Mouse (Mus musculus): ENCODE data around the gene Zswim9. TPM values are rescaled to one million over a fixed set of nuclear protein-coding genes. Genes with fewer than 3 reads are reported as not detected.

Gene Zswim9
- polyA plus RNA-seq, 1 experiment = 11.3 TPM

DNA sequence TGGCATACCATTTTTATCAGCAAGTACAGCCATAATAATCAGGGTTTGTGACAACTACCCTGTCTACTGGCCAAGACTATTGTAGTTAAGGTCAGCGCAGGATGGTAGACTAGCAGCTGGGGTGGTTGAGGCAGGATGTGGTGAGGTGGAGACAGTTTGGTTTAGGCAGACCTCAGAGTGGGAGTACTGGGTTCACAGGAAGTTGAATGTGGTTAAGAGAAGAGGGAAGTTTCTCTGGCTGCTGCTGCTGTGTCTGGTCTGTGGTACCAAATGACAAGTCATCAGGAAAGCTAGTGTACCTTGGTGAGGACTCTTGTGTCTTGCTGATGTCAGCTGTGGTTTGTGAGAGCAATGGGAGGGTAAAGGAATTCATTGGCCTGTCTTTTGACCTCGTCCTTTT, 24.3 kb upstream of the Zswim9 start:
- DNase-seq = no peak
- 85% methylated on average over 2 of the region's 2 CpGs for WGBS
- no peaks in the 10 kb centered on the region for H3K4me1 ChIP-seq (ENCODE audit: control insufficient read depth, insufficient read depth, low read length)
- H3K4me3 ChIP-seq (replicated peaks; ENCODE audit: insufficient read depth, low read depth, low read length) = no peak overlapping the region
- no peak for TF ChIP-seq POLR2A (IDR thresholded peaks at IDR 0.05; ENCODE audit: borderline replicate concordance, insufficient read depth, low read length)
- H3K27me3 ChIP-seq (ENCODE audit: control insufficient read depth, insufficient read depth, low read length) = no peaks in the 10 kb centered on the region
- H3K27ac ChIP-seq (ENCODE audit: insufficient read depth, low read length) = no peak overlapping the region

DNA sequence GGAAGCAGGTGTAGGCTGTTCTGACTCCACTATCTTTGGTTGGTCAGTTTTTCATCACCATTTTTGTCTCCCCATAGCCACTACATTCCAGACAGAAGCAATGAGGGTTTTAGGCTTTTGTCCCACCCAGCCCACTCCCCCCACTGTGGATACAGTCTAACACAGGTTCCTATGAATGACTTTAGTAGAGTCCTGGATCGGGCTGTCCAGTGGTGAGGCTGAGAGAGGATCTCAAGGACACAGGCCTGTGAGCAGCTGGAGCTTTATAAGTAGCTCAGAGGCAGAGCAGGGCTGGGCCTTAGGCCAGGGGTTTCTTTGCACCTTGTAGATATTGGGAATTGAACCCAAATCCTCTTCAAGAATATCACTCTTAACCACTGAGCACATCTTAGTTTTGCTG, 23.1 kb upstream of the Zswim9 start:
- H3K27ac ChIP-seq (ENCODE audit: insufficient read depth, low read length) = no peak overlapping the region
- TF ChIP-seq POLR2A (IDR thresholded peaks at IDR 0.05; ENCODE audit: borderline replicate concordance, insufficient read depth, low read length) (no peak), CTCF (IDR thresholded peaks at IDR 0.05; ENCODE audit: borderline replicate concordance, insufficient read depth, low read depth, low read length) (no peak)
- 100% methylated on average over 1 of the region's 1 CpGs for WGBS
- H3K4me1 ChIP-seq (ENCODE audit: control insufficient read depth, insufficient read depth, low read length) = no peaks in the 10 kb centered on the region
- H3K27me3 ChIP-seq (ENCODE audit: control insufficient read depth, insufficient read depth, low read length) = no peaks in the 10 kb centered on the region
- no peak overlapping the region for H3K4me3 ChIP-seq (replicated peaks; ENCODE audit: insufficient read depth, low read depth, low read length)
- no peak for DNase-seq

DNA sequence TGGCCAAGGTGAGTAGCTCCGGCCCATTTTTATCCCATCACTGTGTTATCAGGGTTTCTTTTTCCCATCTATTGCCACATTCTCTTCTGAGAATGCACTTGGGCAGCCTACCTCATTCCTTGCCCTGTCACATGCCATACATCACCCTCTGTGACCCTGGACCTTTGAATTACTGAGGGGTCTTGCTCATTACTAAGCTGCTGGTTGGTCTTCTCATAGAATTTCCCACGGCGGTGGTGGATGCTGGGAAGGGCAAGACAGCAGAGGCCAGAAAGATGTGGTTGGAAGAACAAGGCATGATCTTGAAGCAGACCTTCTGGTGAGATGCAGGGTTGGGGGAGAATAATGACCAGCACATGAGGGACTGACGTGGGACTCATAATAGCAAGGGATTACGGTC, 20.3 kb upstream of the Zswim9 start:
- Histone ChIP-seq H3K4me3 (replicated peaks; ENCODE audit: insufficient read depth, low read depth, low read length) (no peak overlapping the region), H3K27ac (ENCODE audit: insufficient read depth, low read length) (no peak overlapping the region), H3K27me3 (ENCODE audit: control insufficient read depth, insufficient read depth, low read length) (no peaks in the 10 kb centered on the region), H3K4me1 (ENCODE audit: control insufficient read depth, insufficient read depth, low read length) (no peaks in the 10 kb centered on the region)
- WGBS = 94% methylated on average over 5 of the region's 5 CpGs
- TF ChIP-seq CTCF (IDR thresholded peaks at IDR 0.05; ENCODE audit: borderline replicate concordance, insufficient read depth, low read depth, low read length) = no peak
- no peak for TF ChIP-seq POLR2A (IDR thresholded peaks at IDR 0.05; ENCODE audit: borderline replicate concordance, insufficient read depth, low read length)
- no peak for DNase-seq

DNA sequence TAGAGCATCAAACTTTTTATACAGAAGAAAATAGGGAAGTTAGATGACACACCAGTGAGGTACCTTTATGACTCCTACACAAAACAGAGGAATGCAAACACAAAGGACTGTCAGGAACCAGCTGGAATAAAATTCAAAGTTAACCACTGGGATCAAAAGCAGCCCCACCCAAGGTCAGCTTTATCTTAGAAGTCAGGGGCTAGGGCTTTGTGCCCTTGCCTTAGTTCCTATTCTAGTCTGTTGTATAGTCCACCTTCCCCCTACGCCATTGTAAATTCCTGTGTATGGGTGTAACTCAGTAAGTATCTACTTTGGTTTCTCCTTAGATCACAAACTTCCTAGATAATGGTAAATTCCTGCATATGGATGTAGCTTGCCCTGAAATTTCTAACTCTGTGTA, 19.1 kb upstream of the Zswim9 start:
- no peaks in the 10 kb centered on the region for H3K27me3 ChIP-seq (ENCODE audit: control insufficient read depth, insufficient read depth, low read length)
- 94% methylated on average over 1 of the region's 1 CpGs for WGBS
- H3K4me3 ChIP-seq (replicated peaks; ENCODE audit: insufficient read depth, low read depth, low read length) = no peak overlapping the region
- H3K27ac ChIP-seq (ENCODE audit: insufficient read depth, low read length) = no peak overlapping the region
- no peaks in the 10 kb centered on the region for H3K4me1 ChIP-seq (ENCODE audit: control insufficient read depth, insufficient read depth, low read length)
- DNase-seq = no peak
- no peak for TF ChIP-seq POLR2A (IDR thresholded peaks at IDR 0.05; ENCODE audit: borderline replicate concordance, insufficient read depth, low read length)
- TF ChIP-seq CTCF (IDR thresholded peaks at IDR 0.05; ENCODE audit: borderline replicate concordance, insufficient read depth, low read depth, low read length) = no peak

DNA sequence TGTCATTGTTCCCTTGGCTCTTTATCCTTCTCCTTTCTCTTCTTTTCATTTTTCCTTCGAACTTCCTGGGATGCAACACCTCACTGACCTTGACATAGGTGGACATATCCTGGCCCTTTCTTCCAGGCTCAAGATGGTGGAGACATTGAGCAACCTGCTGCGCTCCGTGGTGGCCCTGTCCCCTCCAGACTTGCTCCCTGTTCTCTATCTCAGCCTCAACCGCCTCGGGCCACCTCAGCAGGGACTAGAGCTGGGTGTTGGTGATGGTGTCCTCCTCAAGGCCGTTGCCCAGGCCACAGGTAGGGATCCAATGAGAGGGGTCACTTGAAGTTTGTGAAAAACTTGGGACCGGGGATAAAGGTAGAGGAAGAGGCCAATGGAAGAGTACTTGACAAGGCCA, 16.7 kb upstream of the Zswim9 start:
- H3K27me3 ChIP-seq (ENCODE audit: control insufficient read depth, insufficient read depth, low read length) = no peaks in the 10 kb centered on the region
- WGBS = 92% methylated on average over 7 of the region's 7 CpGs
- no peak for DNase-seq

DNA sequence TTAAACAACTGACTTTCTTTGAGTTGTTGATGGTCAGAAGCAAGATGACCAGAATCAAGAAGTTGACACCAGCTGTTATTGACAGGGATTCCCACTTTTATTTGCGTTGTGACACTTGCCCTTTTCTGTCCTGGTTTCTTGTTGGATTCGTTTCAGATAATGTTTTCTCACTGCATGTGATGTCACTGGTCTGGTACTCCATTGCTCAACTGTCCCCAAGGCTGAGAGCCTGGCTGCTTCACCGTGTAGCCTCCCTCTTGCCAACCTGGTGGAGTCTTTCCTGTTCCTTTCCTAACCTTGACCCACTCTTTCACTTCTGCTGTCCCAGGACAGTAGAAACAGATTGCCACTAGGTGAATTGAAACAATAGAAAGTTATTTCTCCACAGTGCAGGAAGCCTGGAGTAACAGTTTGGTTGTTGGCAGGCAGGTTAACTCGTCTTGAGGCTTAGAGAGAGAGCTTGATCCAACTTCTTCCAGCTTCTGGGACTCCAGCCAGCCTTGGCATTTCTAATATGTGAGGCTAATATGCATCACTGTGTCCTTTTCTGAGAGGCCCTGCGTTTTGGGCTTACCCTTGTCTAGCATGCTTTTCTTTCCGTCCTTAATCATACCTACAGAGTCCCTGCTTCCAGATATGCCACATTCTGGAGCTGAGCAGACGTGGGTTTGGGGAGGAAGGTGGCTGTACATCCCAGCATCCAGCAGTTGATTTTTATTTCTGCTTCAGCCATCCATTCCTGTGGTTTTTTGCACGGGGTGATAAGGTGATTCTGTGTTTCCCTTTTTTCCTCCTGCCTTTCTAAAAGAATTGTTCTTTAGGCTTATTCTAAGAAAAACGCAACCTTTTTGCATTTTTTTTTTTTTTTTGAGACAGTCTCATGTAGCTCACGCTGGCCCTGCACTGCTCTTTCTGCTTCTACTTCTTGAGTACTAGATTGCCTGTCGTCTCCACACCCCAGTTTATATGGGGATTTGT, 15.6 kb upstream of the Zswim9 start:
- no peak for DNase-seq
- WGBS = 71% methylated on average over 11 of the region's 11 CpGs

More for the DNA sequence above, 16.7 kb upstream of the Zswim9 start:
- TF ChIP-seq CTCF (IDR thresholded peaks at IDR 0.05; ENCODE audit: borderline replicate concordance, insufficient read depth, low read depth, low read length) (no peak), POLR2A (IDR thresholded peaks at IDR 0.05; ENCODE audit: borderline replicate concordance, insufficient read depth, low read length) (no peak)
- H3K27ac ChIP-seq (ENCODE audit: insufficient read depth, low read length) = no peak overlapping the region
- H3K4me1 ChIP-seq (ENCODE audit: control insufficient read depth, insufficient read depth, low read length) = no peaks in the 10 kb centered on the region
- H3K4me3 ChIP-seq (replicated peaks; ENCODE audit: insufficient read depth, low read depth, low read length) = no peak overlapping the region

DNA sequence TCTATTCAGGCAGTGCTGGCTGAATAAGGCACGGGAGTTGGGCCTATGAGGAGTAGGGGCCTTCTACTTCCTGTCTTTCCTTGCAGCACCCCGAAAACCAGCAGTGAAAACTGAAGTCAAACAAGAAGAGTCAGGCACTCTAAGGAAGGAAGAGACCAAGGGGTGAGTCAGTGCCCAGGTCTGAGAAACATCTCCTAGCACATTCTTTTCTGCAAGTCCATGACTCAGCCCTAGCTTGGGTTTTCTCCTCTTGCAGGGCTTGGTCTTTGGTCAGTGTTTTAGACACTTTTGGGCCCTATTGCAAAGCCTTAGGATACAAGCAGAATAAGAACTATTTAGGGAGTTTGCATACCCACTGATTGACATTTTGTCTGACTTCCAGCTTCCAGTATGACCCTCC, 12.8 kb upstream of the Zswim9 start:
- Histone ChIP-seq H3K4me3 (replicated peaks; ENCODE audit: insufficient read depth, low read depth, low read length) (no peak overlapping the region), H3K27me3 (ENCODE audit: control insufficient read depth, insufficient read depth, low read length) (no peaks in the 10 kb centered on the region), H3K4me1 (ENCODE audit: control insufficient read depth, insufficient read depth, low read length) (no peaks in the 10 kb centered on the region), H3K27ac (ENCODE audit: insufficient read depth, low read length) (no peak overlapping the region)
- no peak for TF ChIP-seq POLR2A (IDR thresholded peaks at IDR 0.05; ENCODE audit: borderline replicate concordance, insufficient read depth, low read length)
- TF ChIP-seq CTCF (IDR thresholded peaks at IDR 0.05; ENCODE audit: borderline replicate concordance, insufficient read depth, low read depth, low read length) = no peak
- no peak for DNase-seq
- 81% methylated on average over 2 of the region's 2 CpGs for WGBS

More for the DNA sequence above, 15.6 kb upstream of the Zswim9 start:
- H3K4me1 ChIP-seq (ENCODE audit: control insufficient read depth, insufficient read depth, low read length) = no peaks in the 10 kb centered on the region
- H3K27ac ChIP-seq (ENCODE audit: insufficient read depth, low read length) = no peak overlapping the region
- no peak for TF ChIP-seq CTCF (IDR thresholded peaks at IDR 0.05; ENCODE audit: borderline replicate concordance, insufficient read depth, low read depth, low read length)
- no peak for TF ChIP-seq POLR2A (IDR thresholded peaks at IDR 0.05; ENCODE audit: borderline replicate concordance, insufficient read depth, low read length)
- H3K27me3 ChIP-seq (ENCODE audit: control insufficient read depth, insufficient read depth, low read length) = no peaks in the 10 kb centered on the region
- H3K4me3 ChIP-seq (replicated peaks; ENCODE audit: insufficient read depth, low read depth, low read length) = no peak overlapping the region

DNA sequence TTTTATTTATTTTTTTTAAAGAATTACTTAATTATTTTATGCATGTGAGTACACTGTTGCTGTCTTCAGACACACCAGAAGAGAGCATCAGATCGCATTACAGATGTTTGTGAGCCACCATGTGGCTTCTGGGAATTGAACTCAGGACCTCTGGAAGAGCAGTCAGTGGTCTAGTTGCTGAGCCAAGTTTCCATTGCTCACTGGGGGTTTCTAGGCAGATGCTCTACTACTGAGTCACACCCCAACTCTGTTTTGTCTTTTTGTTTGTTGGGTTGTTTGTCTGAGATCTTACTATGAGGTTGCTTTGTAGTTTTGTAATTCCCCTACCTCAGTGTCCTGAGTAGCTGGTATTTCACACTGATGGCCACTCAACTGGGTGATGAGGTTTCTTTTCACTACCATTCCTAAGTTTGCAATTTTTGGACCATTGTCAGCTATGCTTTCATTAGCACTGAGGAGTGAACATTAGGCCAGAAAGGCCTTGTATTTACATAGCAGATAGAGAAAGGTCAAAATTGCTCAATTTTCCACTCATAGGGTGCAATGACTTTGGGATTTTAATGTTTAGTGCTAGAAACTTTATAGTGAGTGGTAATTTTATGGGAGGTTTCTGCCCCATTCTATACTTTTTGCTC, 11.6 kb upstream of the Zswim9 start:
- no peak for DNase-seq
- WGBS = 92% methylated on average over 1 of the region's 1 CpGs
- no peak overlapping the region for H3K27ac ChIP-seq (ENCODE audit: insufficient read depth, low read length)
- TF ChIP-seq POLR2A (IDR thresholded peaks at IDR 0.05; ENCODE audit: borderline replicate concordance, insufficient read depth, low read length) (no peak), CTCF (IDR thresholded peaks at IDR 0.05; ENCODE audit: borderline replicate concordance, insufficient read depth, low read depth, low read length) (no peak)
- no peaks in the 10 kb centered on the region for H3K4me1 ChIP-seq (ENCODE audit: control insufficient read depth, insufficient read depth, low read length)
- H3K27me3 ChIP-seq (ENCODE audit: control insufficient read depth, insufficient read depth, low read length) = no peaks in the 10 kb centered on the region
- no peak overlapping the region for H3K4me3 ChIP-seq (replicated peaks; ENCODE audit: insufficient read depth, low read depth, low read length)
